Mouse (Mus musculus) layer of hippocampus, adult 11-12 months (tissue): Measurements from ENCODE around the gene Acsl4.

Experiments
- DNase-seq: peaks from one replicate; pipeline ENCODE4 v3.0.0; 2022; ENCODE audit warnings: low spot score

Acsl4 gene

GRCm38 (mm10) chrX:142358427-142358826 lies 31.9 kb downstream of the Acsl4 start:
- no peak for DNase-seq

DNA sequence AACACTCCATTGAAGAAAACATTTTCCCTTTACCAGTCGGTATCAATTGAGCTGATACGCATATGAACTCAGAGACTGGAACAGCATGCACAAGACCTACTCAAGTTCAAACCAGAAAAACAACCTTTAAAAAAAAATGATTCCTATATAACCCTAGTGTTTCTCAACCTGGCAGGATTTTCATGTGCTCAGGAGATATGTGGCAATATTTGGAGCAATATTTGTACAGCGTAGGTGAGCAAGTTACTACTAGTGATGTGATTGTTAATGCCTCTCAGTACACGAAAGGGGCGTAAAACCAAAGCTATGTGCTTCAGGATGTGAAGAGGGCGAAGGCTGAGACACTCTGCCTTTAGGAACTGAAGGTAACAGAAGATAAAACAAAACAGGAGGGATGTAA lies 54.1 kb downstream of the Acsl4 start:
- no peak for DNase-seq

DNA sequence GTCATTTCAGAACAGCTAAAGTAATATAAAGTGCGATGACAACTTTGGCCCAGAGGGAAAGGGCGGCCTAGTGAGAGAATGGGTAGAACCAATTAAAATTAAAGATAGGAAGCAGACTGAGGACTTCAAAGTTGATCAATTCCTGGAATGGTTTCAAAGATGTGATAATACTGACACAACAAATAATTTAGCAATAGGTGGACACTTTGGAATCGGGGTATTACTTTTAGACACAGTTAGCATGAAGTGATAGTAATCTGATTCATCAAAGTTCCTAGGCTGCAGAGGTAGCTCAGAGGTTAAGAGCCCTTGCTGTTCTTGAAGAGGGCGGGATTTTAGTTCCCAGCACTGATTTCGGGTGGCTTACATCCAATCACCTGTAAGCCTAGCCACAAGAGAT lies 54.8 kb downstream of the Acsl4 start:
- no peak for DNase-seq

DNA sequence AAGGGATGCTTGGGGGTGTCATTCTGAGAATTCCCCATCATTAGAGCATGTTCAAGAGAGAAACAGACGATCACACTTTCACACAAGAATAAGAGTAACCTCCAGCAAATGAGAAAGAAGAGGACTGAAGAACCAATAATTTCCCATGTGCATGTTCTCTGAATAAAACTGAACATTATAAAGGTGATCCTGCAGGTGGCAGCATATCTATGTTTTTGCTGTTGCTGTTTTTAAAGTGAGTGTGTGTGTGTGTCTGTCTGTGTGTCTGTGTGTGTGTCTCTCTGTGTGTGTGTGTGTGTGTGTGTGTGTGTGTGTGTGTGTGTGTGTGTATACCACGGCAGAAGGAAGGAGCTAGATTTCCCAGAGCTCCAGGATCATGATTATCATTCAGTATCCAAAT lies 64.6 kb downstream of the Acsl4 start:
- DNase-seq: no peak

DNA sequence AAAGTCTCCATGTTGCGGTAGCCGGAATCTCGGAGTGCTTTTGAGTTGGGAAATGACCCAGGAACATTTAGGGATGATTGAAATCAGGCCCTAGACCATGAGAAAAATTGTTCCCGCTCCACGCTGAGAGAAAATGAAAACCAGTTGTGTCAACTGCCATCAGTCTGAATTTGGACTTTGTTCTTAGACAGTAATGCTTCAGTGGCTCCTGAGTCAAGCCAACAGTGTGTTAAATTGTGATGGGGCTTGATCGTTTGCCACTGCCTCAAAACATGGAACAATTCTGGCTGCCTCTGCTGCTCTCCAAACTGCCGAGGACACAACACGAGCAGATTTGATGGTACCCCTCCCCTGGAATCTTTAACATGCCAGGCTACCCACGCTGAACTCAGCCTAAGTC lies 74.2 kb downstream of the Acsl4 start:
- no peak for DNase-seq

GRCm38 (mm10) chrX:142315270-142315669 lies 75.1 kb downstream of the Acsl4 start:
- no peak for DNase-seq

DNA sequence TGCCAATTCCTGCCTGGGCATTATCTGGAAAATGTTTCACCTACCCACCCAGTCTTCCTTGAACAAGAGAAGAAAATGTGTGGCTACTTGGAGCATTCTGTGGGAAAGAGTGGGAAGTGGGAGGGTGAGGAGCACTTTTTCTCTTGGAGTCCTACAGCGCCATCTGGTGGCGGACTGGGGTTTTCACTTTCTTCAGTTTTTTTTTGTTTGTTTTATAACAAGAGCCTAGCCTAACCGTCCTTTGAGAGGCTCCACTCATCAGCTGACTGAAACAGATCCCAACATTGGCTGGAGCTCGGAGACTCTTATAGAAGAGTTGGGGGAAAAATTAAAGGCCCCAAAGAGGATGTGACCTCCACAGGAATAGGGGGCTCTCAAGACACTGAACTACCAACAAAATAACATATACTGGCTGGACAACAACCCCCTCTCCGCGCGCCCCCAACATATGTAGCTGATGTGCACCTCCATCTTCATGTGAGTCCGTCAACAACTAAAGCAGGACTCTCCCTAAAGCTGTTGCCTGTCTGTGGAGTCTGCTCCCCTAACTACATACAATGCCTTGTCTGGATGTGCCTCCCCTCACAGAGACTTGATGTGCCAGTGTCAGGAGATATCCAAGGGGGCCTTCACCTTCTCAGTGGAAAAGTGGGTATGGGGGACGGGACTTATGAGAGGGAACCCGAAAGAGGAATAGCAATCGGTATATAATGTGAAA lies 75.9 kb downstream of the Acsl4 start:
- peak; percentile 84 for DNase-seq

- peak; percentile 30 for DNase-seq
These were observed 79.9 kb downstream of the Acsl4 start for GRCm38 (mm10) chrX:142310431-142310830.

DNA sequence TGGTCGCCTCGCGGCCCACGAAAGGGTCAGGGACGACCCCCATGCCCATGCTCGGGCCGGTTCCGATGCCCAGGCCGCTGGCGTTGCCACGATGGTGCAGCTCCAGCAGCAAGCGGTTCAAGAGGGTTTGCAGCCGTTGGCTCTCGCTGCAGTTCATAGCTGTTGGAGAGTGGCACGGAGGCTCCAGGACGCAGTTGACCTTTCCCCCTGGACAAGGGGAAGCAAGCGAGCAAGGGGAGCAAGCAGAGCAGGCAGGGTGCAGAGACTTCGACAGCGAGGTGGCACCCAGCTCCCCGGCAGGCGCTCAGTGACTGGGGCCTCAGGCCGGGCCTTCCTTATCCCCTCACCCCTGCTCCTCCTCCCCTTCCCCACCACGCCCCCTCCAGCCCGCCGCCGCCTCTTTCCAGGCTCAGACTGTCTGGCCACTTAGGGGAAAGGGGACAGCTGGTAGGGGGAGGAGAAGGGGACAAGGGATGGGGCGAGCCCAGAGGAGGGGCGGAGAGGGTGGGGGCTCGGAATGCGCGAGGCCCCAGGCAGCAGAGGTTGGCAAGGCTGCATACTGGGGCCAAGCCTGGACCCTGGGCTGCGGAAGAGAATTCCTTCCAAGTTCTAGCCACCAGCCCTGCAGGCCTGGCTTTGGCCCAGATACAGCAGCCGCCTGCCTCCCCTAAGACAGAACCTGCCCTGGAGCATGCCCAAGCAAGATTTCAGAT lies 84.3 kb downstream of the Acsl4 start, which contains the start of gene Kcne1l:
Gene Kcne1l (minus strand): TSS at position 426 of the 713 bp plus-strand sequence.
- DNase-seq: no peak

GRCm38 (mm10) chrX:142305010-142305868 lies 85.1 kb downstream of the Acsl4 start:
- DNase-seq: peak; percentile 9

DNA sequence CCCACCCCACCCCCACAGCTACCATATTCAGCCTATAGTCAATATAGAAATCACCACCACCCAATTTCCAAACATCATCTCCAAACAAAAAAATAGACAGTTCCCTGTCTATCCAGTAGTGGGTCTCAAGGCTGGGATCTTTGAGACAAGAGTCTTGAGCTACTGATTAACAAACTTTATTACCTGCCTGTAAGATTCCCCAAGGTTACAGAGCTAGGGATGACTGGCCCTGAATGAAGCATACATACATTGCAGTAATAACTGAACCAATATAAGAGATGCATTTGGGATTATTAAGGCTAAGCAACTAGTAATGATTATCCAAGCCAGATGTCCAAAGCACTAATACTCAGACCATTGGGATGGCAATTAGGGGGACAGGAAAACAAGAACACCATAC lies 85.7 kb downstream of the Acsl4 start:
- DNase-seq: no peak

GRCm38 (mm10) chrX:142303456-142303855 lies 86.9 kb downstream of the Acsl4 start:
- DNase-seq: no peak

DNA sequence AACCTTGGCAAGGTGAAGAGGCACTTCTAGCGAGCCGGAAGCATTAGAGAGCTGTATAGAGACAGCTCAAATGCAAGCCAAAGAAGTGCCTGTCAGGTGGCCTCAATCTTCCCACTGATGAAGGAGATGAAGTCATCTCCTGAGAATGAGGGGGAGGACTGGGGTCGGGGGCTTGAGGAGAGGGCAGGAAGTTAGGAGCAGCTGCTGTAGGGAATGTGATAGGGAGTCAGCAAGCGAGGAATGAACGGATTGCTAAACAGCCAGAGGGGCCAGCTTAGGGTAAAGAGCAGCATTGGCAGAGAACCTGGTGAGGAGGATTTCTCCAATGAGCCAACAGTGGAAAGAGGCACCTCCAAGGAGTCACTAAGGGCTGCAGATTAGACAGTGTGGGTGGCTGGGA lies 104.4 kb downstream of the Acsl4 start:
- no peak for DNase-seq

DNA sequence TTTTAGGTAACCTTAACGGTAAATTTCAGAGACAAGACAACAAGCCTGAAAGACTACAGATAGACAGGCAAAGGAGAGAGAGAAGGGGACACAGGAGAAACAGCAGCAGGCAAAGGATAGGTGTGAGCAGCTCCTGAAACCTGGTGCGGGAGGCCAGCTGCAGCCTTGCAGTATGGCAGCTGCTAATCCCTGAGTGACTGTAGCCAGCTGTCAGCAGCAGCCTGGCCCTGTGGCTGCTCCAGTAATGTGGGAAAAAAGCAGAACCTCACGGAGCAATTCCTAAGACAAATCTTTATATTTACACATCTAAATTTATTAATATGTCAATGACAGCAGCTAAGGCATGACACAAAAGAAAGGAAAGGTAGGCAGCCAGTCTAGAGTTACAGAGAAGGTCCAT lies 113.8 kb downstream of the Acsl4 start:
- DNase-seq: no peak

GRCm38 (mm10) chrX:142276031-142276430 lies 114.3 kb downstream of the Acsl4 start:
- DNase-seq: no peak
